Mouse (Mus musculus) brain, embryonic 14.5 days (tissue): ENCODE results near the gene Mapk3.

Experiments used
- CTCF ChIP-seq: fragments of 200-500 bp; IDR thresholded peaks from 2 replicates; pipeline ENCODE4 v1.5.1; 2012; ENCODE audit warnings: inconsistent platforms, mild to moderate bottlenecking, moderate library complexity, borderline replicate concordance; ENCODE audit not compliant: insufficient read depth, insufficient read length; ENCODE audit errors: extremely low read depth
- POLR2A ChIP-seq: fragments of 200-500 bp; IDR thresholded peaks from 2 replicates; pipeline ENCODE4 v1.6.1; 2012; ENCODE audit warnings: mild to moderate bottlenecking, inconsistent platforms, borderline replicate concordance; ENCODE audit not compliant: poor library complexity, insufficient read depth, insufficient read length, severe bottlenecking; ENCODE audit errors: extremely low read depth

- TF ChIP-seq CTCF: no peak
- TF ChIP-seq POLR2A: no peak
Measured at GRCm38 (mm10) chr7:126767001-126767400, 7.6 kb downstream of the Mapk3 start.
